Mouse (Mus musculus) midbrain, embryonic 11.5 days (tissue): ENCODE measurements at regions not wholly inside any gene's neighbourhood (a gene's known extent, or its start where the extent isn't known, plus 50 kb on each side); places are given as distances from the start of the nearest gene placed in this dataset.

ENCODE experiments used
- ATAC-seq: fragments of 200-750 bp; cut with Nextera tagmentation; 2 replicates; pipeline ENCODE4 v1.8.0; 2017; ENCODE audit warnings: moderate TSS enrichment, moderate library complexity; ENCODE audit not compliant: low FRiP score
- DNase-seq: peaks from one replicate; pipeline ENCODE4 v3.0.0; 2015; ENCODE audit warnings: low spot score; ENCODE audit errors: missing footprints
- H3K27ac ChIP-seq: fragments of 300-500 bp; sonication (generic); 2 replicates; pipeline ENCODE4 v1.5.1; 2014; ENCODE audit warnings: low read depth, low read length
- H3K27me3 ChIP-seq: fragments of 300-500 bp; sonication (generic); 2 replicates; pipeline ENCODE4 v1.6.1; 2014; ENCODE audit warnings: mild to moderate bottlenecking, low read length, moderate library complexity, mixed read lengths; ENCODE audit not compliant: control insufficient read depth, insufficient read depth
- H3K36me3 ChIP-seq: fragments of 300-500 bp; sonication (generic); 2 replicates; pipeline ENCODE4 v1.6.1; 2014; ENCODE audit warnings: mild to moderate bottlenecking, low read length, moderate library complexity, mixed read lengths; ENCODE audit not compliant: control insufficient read depth, insufficient read depth
- H3K4me1 ChIP-seq: fragments of 300-500 bp; sonication (generic); 2 replicates; pipeline ENCODE4 v1.6.1; 2014; ENCODE audit warnings: low read length; ENCODE audit not compliant: control insufficient read depth, insufficient read depth
- H3K4me2 ChIP-seq: fragments of 300-500 bp; sonication (generic); 2 replicates; pipeline ENCODE4 v1.6.1; 2014; ENCODE audit warnings: mild to moderate bottlenecking, moderate library complexity
- H3K4me3 ChIP-seq: fragments of 300-500 bp; sonication (generic); 2 replicates; pipeline ENCODE4 v1.5.1; 2014; ENCODE audit warnings: low read depth, low read length
- H3K9ac ChIP-seq: fragments of 300-500 bp; sonication (generic); 2 replicates; pipeline ENCODE4 v1.6.1; 2014; ENCODE audit warnings: low read length
- H3K9me3 ChIP-seq: fragments of 300-500 bp; sonication (generic); 2 replicates; pipeline ENCODE4 v1.6.1; 2016; ENCODE audit warnings: low read length; ENCODE audit not compliant: control insufficient read depth
- WGBS: fragments of 180-500 bp; shearing (Covaris S2); extraction: QIAGEN DNeasy Blood & Tissue Kit; methylation state at CpG from one replicate; pipeline ENCODE4 v1.1.7; 2014; 5-methylcytosine and 5-hydroxymethylcytosine counted together

DNA sequence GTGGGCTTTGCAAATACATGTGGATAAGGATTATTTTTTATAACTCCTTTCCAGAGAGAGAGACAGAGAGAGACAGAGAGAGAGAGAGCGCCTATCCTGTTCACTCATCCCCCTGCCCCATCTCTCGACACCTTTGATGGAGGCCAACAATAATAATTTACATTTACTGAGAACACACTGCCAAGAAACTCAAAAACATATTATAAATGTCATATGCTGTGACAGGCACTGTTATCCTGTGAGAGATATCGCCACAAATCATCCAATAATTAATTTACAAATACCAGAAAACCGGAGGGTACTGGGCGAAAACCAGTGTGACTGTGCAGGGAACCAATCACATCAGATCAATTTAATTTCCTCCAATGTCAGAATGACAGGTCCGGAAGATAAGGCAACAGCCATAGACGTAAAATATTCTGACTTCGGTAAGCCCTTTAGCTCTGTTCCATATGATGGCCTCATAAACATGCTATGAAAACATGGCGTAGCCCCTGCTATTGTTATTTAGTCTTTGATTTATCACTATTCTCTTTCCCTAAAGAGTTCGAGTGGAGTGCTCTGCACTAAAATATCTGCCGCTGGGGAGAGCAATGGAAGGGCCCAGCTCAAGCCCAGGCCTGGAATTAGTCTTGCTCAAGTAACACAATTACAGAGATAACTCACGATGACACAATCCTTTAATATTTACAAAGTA, 173.5 kb upstream of the Ppp2r3a start:
- DNase-seq, result no peak

DNA sequence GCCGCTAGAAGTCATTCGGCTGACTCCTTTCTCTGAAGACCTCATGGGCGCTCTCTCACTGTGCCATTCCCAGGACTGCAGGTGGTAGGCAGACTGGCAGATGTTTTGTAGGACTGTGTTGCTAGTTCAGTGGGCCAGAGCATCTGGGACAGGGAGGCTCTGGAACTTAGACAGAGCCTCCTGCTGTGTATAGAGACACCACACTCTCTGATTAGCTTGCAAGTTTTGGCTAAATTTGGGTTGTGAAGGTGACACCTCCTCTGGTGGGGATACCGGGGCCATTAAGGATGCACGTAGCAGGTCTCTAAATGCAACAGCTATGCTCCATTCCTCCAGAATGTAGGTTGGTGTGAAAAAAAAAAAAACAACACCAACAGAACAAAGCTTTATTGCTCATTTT, 171.4 kb upstream of the Ppp2r3a start:
- ATAC-seq, result no peak
- Histone ChIP-seq H3K27ac (no peak overlapping the region), H3K36me3 (no peaks in the 10 kb centered on the region), H3K4me3 (no peak overlapping the region), H3K4me2 (no peak overlapping the region), H3K9ac (no peak overlapping the region), H3K27me3 (no peaks in the 10 kb centered on the region), H3K4me1 (0 out of 2 replicates have a peak, but pooled peaks cover 4% of the 10 kb centered on the region), H3K9me3 (no peaks in the 10 kb centered on the region)
- WGBS, result 92% methylated on average over 5 of the region's 5 CpGs
- DNase-seq, result peak; percentile 39

More for the DNA sequence above, 173.5 kb upstream of the Ppp2r3a start:
- Histone ChIP-seq H3K9ac (no peak overlapping the region), H3K9me3 (no peaks in the 10 kb centered on the region), H3K27ac (no peak overlapping the region), H3K4me1 (0 out of 2 replicates have a peak, but pooled peaks cover 4% of the 10 kb centered on the region), H3K4me2 (no peak overlapping the region), H3K27me3 (no peaks in the 10 kb centered on the region), H3K36me3 (no peaks in the 10 kb centered on the region), H3K4me3 (no peak overlapping the region)
- no peak for ATAC-seq
- 83% methylated on average over 12 of the region's 12 CpGs for WGBS

DNA sequence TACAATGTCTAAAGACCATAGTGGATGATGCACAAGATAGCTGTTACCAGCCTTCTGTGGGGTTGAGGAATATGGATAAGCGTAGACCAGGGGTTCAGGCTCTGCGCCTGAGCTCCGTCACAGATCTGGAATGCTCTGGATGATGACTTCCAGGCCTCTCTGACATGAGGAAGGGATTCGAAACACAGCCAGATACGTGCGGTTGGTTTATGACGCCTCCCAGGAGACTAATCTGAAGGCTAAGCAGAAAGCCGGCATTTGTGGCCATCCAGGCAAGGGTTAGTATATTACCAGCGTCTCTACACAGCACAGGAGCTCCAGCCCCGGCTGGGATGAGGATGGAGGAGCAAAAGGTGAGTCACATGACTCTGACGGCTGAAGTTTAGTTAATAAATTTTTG, 170.4 kb upstream of the Ppp2r3a start:
- DNase-seq (no peak), ATAC-seq (no peak)
- H3K4me2 ChIP-seq, result no peak overlapping the region
- H3K9ac ChIP-seq, result no peak overlapping the region
- H3K36me3 ChIP-seq, result no peaks in the 10 kb centered on the region
- no peak overlapping the region for H3K4me3 ChIP-seq
- no peak overlapping the region for H3K27ac ChIP-seq
- 0 out of 2 replicates have a peak, but pooled peaks cover 4% of the 10 kb centered on the region for H3K4me1 ChIP-seq
- H3K27me3 ChIP-seq, result no peaks in the 10 kb centered on the region
- WGBS, result 86% methylated on average over 11 of the region's 11 CpGs
- H3K9me3 ChIP-seq, result no peaks in the 10 kb centered on the region

DNA sequence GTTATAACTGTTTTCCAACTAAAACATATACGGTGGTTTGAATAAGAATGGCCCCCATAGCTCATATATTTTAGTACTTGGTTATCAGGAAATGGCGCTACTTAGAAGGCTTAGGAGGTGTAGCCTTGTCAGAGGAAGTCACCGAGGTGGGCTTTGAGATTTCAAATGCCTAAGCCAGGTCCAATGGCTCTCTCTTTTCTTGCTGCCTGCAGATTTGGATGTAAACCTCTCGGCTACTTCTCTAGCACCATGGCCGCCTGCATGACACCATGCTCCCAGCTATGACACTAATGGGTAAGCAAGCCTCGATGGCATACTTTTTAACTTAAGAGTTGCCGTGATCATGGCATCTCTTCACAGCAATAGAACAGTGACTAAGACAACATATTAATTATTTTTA, 169.5 kb upstream of the Ppp2r3a start:
- Histone ChIP-seq H3K4me2 (no peak overlapping the region), H3K4me1 (0 out of 2 replicates have a peak, but pooled peaks cover 2% of the 10 kb centered on the region), H3K9ac (no peak overlapping the region), H3K27me3 (no peaks in the 10 kb centered on the region), H3K4me3 (no peak overlapping the region), H3K9me3 (no peaks in the 10 kb centered on the region), H3K36me3 (no peaks in the 10 kb centered on the region), H3K27ac (no peak overlapping the region)
- 91% methylated on average over 7 of the region's 7 CpGs for WGBS
- ATAC-seq (no peak), DNase-seq (no peak)

DNA sequence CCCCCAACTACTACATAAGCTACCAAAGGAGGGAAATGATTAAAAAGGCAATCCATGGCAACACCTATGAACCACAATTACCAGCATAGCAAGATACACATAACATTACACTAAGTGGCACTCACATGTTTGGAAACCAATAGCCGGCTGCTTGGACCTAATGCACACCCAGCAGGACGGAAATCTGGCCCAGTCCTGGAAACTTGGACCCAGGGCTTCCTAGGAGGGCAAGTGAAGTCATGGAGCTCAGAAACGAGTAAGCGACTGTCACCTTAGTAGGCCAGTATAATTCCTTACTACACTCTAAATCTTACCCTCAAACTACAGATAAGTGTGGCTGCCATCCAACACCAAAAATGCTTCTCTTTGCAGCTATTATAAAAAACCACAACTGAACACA, 168.6 kb upstream of the Ppp2r3a start:
- H3K4me2 ChIP-seq, result no peak overlapping the region
- ATAC-seq, result no peak
- H3K9me3 ChIP-seq, result no peaks in the 10 kb centered on the region
- H3K27me3 ChIP-seq, result no peaks in the 10 kb centered on the region
- no peak overlapping the region for H3K4me3 ChIP-seq
- 85% methylated on average over 4 of the region's 4 CpGs for WGBS
- H3K36me3 ChIP-seq, result no peaks in the 10 kb centered on the region
- no peak for DNase-seq
- H3K4me1 ChIP-seq, result no peaks in the 10 kb centered on the region
- no peak overlapping the region for H3K9ac ChIP-seq
- H3K27ac ChIP-seq, result no peak overlapping the region

DNA sequence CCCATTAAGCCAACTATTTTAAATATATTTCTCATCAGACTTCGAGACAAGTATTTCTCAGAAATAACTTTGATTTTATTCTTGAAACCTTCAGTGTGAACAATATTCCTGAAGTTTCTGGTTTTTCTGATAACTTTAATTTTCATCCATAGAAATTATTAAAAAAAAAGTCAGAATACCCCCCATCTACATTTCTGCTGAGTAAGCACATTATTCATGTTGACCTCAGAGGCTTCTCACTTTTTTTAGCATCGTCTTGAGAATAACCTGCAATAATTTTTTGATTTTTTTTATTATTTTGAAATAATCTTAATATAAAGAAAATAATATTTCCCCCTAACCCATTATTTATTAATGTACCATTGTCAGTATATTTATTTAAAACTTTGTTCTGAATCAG, 166.1 kb upstream of the Ppp2r3a start:
- no peak overlapping the region for H3K27ac ChIP-seq
- no peak overlapping the region for H3K9ac ChIP-seq
- 82% methylated on average over 2 of the region's 2 CpGs for WGBS
- no peaks in the 10 kb centered on the region for H3K36me3 ChIP-seq
- ATAC-seq (no peak), DNase-seq (no peak)
- H3K4me1 ChIP-seq, result no peaks in the 10 kb centered on the region
- no peaks in the 10 kb centered on the region for H3K9me3 ChIP-seq
- H3K27me3 ChIP-seq, result no peaks in the 10 kb centered on the region
- H3K4me2 ChIP-seq, result no peak overlapping the region
- H3K4me3 ChIP-seq, result no peak overlapping the region

DNA sequence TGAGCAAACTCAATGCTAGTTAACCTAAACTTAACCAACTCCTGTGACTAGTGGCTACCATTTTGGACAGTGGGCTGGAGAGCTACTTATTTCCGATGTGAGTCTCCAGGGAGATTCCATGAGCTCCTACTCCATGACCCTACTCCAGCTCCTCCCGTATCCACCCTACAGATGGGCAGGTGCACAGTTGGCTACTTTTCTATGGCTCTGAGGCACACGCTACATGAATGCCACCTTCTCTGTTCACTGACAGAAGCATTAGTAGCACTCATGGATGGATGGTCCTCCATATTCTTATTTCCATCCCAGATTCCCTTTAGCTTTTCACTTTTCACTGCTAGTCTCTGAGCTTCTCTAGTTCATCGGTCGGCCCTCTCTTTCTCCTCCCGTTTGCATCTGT, 164.7 kb upstream of the Ppp2r3a start:
- H3K27ac ChIP-seq, result no peak overlapping the region
- DNase-seq (no peak), ATAC-seq (no peak)
- no peaks in the 10 kb centered on the region for H3K4me1 ChIP-seq
- 96% methylated on average over 6 of the region's 6 CpGs for WGBS
- no peak overlapping the region for H3K4me2 ChIP-seq
- no peaks in the 10 kb centered on the region for H3K27me3 ChIP-seq
- no peak overlapping the region for H3K4me3 ChIP-seq
- H3K36me3 ChIP-seq, result no peaks in the 10 kb centered on the region
- H3K9me3 ChIP-seq, result no peaks in the 10 kb centered on the region
- no peak overlapping the region for H3K9ac ChIP-seq

DNA sequence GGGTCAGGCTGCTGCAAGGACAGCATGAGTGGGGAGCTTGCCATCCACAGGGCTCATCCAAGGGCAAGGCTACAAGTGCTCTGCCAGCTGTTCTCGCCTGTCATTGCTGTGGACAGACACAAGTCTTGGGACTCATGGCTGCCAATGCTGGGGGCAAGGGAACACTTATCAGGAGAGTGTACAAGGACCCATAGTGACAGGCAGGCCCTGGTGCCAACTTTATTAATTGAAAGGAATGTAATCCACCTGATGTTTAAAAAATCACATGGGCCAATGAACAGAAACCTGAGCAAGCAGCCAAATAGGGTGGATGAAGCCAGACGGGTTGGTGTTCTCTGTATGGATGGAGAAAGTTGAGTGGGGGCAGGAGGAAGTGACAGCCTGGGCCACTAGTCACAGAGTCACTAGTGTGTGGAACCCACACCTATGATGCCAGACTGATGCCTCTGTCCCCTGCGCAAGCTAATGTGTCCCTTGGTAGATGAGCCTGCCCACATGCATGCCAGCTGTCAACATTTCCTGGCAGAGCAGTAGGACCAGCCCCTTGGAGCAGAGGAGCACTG, 161.6 kb upstream of the Ppp2r3a start:
- 83% methylated on average over 3 of the region's 3 CpGs for WGBS
- Histone ChIP-seq H3K9me3 (no peaks in the 10 kb centered on the region), H3K27me3 (no peaks in the 10 kb centered on the region), H3K9ac (no peak overlapping the region), H3K4me2 (no peak overlapping the region), H3K27ac (no peak overlapping the region), H3K4me3 (no peak overlapping the region), H3K36me3 (no peaks in the 10 kb centered on the region), H3K4me1 (no peaks in the 10 kb centered on the region)
- DNase-seq (no peak), ATAC-seq (no peak)

DNA sequence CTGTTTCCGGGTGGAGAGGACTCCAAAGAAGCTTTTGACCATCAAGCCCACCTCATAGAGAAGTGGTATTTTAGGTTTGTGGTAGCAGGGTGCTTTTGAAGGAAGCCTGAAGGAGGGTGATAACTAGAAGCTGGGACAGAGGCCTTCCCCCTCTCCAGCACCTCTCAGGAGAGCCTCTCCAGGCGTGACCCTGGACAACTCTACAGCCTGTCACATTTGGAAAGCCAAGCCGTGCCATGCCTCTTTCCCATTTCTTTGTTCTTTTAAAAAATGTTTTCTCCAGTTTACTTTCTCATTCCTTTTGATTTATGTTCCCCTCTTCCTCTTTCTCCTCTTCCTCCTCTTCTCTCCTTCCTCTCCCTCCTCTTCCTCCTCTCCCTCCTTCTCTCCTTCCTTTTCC, 160.4 kb upstream of the Ppp2r3a start:
- Histone ChIP-seq H3K4me3 (no peak overlapping the region), H3K4me1 (peaks cover 5% of the 10 kb centered on the region), H3K27me3 (no peaks in the 10 kb centered on the region), H3K36me3 (no peaks in the 10 kb centered on the region), H3K27ac (no peak overlapping the region), H3K9me3 (no peaks in the 10 kb centered on the region), H3K4me2 (no peak overlapping the region), H3K9ac (no peak overlapping the region)
- ATAC-seq (no peak), DNase-seq (no peak)
- 89% methylated on average over 3 of the region's 3 CpGs for WGBS
